Mouse (Mus musculus) mouse embryonic stem cell (cell line): Measurements from ENCODE around the gene Mitf.

Experiments used
- in situ Hi-C, 2 experiments: fragments of 300-500 bp; cut with MboI; formaldehyde crosslinking; loops; 1 replicate in 1 of 2; 3 replicates in 1 of 2; pipeline ENCODE4 v1.14.3; 2019 to 2020; ENCODE audit warnings: low sequenced_read_pairs in 2 of 2, low pct_unique_long_range_greater_than_20kb in 1 of 2, mixed read lengths in 1 of 2; ENCODE audit not compliant: unreplicated experiment in 1 of 2

Mitf gene

DNA sequence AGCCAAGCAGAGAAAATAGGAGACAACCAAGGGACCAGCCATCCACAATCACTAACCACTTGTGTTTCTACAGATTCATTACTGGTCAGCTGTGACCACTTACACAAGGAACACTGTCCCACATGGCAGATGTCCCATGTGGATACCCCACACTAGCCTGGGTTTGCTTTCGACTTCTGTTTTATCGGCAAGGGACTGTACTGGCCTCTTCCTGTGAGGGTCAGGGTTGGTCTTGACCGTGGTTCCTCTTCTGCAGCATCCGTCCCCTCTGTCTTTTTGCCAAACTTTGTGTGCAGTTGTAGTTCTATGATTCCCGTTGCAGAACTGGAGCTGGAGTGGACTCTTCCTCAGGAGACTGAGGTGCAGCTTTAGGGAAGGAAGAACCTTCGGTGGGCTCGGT lies 59.7 kb downstream of the Mitf start:
- in situ Hi-C loops, result no loop called here

GRCm38 (mm10) chr6:97868005-97868404 lies 61.2 kb downstream of the Mitf start:
- in situ Hi-C loops, result no loop called here

GRCm38 (mm10) chr6:97869953-97870352 lies 63.1 kb downstream of the Mitf start:
- in situ Hi-C loops, result no loop called here

DNA sequence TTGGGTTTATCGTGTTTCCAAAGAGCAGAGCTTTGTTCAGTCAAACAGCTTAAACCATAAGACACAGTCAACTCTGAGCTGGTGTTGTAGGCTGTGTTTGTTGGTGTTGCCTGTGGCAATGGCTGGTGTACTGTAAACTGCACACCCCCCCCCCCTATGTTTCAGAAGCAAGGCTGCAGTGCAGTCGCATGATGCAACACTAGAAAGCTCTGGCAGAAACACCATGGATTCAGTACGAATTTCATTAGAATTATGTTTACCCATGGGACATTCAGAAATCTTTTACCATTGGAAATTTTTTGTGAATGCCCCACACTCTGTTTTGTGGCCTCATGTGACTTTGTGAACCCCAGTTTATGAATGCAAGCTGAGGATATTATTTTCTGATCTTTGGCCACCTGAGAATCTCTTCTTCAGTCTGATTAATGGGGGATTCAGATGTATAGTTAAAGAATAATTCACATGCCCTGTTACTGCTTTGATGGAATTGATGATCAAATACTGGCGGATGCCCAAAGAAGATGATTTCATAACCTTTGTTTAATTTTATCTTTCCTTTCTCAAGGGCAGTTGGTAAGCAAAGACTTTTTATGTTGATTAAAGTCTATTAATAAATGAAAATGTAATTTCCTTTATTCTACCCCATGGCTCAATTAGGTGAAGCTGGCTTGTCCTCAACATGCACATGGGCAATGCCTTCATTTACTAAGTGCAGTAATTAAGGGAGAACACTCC lies 64.6 kb downstream of the Mitf start:
- in situ Hi-C loops, result no loop called here

DNA sequence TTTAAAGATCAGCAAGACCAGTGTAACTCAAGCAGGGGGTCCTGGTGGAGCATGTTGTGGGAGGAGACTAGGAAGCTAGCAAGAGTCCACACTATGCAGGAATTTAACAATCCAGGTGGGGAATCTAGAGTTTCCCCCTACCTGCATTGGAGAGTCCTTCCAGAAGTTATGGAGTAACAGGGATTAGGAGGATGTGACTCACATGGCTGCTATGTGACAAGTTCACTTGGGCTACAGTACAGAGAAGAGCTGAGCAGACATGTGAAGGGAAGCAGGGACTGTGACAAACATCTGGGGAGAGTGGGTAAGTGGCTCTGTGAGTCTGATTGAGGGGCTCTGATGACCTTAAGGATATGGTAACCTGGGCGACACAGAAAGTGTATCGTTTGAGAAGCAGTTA lies 66.2 kb downstream of the Mitf start:
- in situ Hi-C loops, result no loop called here

- in situ Hi-C loops, result no loop called here
Observed at GRCm38 (mm10) chr6:97876990-97877389, 70.1 kb downstream of the Mitf start.

DNA sequence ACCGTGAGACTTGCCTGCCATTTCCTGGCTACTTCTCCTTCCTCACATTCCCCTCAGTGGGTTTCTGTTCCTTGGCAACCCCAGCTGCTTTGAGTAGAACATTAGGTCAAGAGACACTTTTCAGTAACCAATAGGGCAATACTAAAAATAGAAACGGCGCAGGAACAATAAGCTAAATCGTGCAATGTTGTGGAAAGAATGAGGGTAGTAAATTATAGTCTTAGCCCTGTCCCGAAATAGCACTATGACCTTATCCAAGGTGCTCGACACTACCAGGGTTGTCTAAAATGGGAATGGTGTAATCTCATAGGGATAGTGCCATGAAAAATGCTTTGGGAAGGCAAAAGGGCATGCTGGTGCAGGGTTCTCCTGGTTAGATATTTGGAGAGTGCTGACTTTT lies 70.6 kb downstream of the Mitf start:
- in situ Hi-C loops, result no loop called here

DNA sequence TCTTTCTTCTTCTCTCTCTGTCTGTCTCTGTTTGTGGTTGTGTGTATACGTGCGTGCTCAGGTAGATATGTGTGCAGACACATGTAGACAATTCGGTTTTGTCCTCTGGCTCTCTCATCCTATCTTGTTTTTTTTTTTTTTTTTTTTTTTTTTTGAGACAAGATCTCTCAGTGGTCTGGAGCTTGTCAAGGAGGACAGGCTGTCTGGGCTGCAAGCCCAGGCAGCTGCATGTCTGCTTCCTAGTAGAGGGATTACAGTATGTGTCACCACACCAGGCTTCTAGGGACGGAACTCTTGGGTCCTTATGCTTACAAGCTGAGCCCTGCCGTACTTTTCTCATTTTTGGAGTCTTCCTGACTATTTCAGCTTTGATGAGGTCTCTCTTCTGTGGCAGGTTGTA lies 73.5 kb downstream of the Mitf start:
- in situ Hi-C loops, result no loop called here

DNA sequence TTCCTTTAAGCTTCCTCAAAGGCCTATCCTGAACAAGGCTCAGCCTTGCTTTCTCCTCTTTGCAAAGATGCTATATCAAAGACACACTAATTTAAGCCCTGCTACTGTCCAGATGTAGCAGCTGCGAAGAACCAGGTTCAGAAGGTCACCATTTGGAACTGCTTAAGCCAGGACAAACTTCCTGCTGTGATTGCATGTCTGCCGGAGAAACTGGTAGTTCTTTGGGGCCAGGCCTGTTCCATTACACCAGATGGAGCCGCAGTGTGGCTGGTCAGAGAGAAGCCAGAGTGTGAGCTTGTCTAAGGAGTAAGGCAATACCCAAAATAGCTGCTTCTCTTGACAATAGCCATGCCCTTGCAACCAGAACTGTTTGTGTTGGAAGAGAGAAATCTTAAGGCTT lies 75.1 kb downstream of the Mitf start:
- in situ Hi-C loops, result no loop called here

- in situ Hi-C loops, result no loop called here
Observed at GRCm38 (mm10) chr6:97882931-97883330, 76.1 kb downstream of the Mitf start.

GRCm38 (mm10) chr6:97883496-97883895 lies 76.6 kb downstream of the Mitf start:
- in situ Hi-C loops, result no loop called here

- in situ Hi-C loops, result no loop called here
Observed at GRCm38 (mm10) chr6:97884971-97885370, 78.1 kb downstream of the Mitf start.

- in situ Hi-C loops, result no loop called here
Observed at GRCm38 (mm10) chr6:97885606-97886005, 78.8 kb downstream of the Mitf start.

GRCm38 (mm10) chr6:97887893-97888292 lies 81.0 kb downstream of the Mitf start:
- in situ Hi-C loops, result no loop called here

DNA sequence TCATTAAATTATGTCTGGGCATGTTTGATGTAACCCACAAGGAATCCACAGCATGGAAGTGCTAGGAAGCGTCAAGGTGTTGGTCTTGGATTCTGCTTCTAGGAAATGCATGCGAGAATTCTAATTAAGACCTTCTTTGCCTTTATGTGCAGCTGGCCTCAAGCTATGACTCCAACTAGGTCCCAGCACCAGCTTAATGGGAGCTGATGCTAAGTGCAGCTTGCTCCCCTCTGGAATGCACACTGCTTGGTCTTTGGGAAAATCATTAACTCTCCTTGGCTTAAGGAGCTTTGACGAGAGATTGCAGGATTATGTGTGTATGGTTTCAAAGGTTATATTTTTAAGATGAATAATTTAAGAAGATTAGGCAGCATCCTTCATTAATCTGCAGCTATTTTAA lies 81.7 kb downstream of the Mitf start:
- in situ Hi-C loops, result no loop called here

DNA sequence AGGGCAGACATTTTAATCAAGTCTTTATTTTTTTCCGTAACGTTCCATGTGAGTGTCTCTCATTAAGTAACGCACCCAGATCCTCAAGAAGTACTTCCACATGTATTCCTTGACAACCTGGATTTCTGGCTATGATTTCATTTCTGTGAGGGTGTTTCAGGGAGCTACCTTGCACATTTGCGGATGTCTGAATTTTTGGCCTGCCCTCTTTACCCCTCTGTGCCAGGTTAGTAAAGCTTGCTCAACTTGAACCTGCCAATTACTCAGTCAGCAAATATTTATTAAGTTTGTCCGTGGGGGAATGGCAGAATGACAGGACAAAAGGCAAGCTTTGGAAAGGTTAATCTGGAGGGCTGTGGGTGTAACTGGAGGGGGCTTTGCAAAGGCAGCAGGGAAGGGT lies 86.7 kb downstream of the Mitf start:
- in situ Hi-C loops, result no loop called here

DNA sequence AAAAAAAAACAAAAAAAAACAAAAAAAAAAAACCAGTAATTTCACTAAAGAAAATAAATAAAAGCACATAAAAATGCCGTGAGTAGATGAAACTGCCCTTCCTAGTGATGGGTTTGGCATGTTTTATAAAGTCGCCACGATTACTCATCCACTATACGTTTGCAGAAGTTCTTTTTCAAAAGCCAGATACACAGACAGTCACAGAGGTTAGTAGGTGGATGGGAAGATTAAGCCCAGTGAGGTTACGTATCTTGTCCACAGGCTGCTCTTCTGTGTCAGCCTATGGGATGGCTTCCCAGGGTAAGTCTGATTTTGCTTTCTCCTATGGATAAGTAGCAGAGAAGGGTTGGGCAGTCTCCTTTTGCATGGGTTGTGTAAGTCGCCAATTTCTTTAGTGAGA lies 90.3 kb downstream of the Mitf start:
- in situ Hi-C loops, result no loop called here

DNA sequence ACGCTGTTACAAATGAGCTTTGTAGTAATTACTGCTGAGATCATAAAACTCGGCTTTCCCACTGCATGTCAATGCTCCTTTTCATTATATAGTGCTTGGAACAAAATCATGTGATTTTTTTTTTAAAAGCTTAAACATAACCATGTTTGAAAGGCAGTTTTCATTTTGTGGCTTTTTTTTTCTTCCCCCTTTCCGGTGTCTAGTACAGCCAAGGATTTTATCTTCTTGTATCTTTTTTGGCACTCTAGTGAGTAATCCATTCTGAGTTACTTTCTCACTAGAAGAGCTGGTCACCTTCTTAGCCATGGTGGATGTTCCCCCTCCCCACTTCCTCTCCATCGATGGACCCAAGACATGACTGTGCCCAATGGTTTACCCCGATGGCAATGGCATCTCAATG lies 91.2 kb downstream of the Mitf start:
- in situ Hi-C loops, result no loop called here

DNA sequence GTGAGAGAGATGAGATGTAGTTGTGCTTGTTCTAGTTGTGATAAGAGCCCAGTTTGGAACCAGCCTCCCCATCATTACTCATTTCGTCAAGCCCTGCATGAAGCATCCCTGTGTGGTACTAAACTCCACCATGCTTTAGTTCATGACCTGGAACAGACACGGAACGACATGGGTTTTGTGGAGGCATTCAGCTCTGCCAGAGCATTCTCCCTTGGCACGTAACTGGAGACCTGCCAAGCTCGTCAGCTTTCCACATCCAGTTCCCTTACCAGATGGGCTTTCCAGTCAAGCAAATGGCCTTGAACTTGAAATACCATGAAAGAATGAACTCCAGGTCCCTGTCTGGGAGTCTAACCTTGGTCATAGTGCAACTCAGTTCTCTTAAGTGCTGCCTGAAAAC lies 94.7 kb downstream of the Mitf start:
- in situ Hi-C loops, result no loop called here

DNA sequence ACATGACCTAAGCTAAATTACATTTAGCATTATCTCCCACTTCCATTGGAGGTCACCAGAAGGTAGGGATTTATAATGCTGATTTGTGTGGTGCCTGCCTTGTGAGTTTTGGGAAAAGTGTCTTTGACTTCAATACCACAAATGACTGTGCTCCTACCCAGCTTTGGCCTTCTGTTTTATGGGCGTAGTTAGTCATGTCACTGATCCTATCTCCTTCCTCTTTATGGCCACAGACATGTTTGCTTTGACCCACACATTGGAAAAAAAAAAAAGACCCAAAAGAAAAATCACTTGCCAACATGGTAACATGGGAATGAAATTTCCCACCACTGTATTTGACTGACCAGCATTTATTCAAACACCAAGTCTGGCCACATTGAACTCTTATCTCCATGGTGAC lies 95.4 kb downstream of the Mitf start:
- in situ Hi-C loops, result no loop called here

- in situ Hi-C loops, result no loop called here
Observed at GRCm38 (mm10) chr6:97914768-97915167, 107.9 kb downstream of the Mitf start.
